Mouse (Mus musculus) spleen, adult 2 months (tissue): ENCODE data around the gene Nav2. TPM values are rescaled to one million over a fixed set of nuclear protein-coding genes. Genes with fewer than 3 reads are reported as not detected.

Source experiments
- DNase-seq, 2 experiments: peaks; one replicate each; pipeline versions ENCODE4 v3.0.0 to v3.0.0-alpha.2; 2012 to 2021; ENCODE audit warnings: low spot score in 2 of 2, low read depth in 1 of 2
- H3K27ac ChIP-seq: fragments of 200-500 bp; 2 replicates; pipeline ENCODE4 v1.5.1; 2012; ENCODE audit warnings: low read length, inconsistent platforms; ENCODE audit not compliant: insufficient read depth
- H3K27me3 ChIP-seq: fragments of 200-500 bp; 2 replicates; pipeline ENCODE4 v1.6.1; 2012; ENCODE audit warnings: mild to moderate bottlenecking, moderate library complexity, low read length, inconsistent platforms; ENCODE audit not compliant: control insufficient read depth, insufficient read depth
- H3K36me3 ChIP-seq: fragments of 200-500 bp; 2 replicates; pipeline ENCODE4 v1.6.1; 2012; ENCODE audit warnings: mild to moderate bottlenecking, low read length, inconsistent platforms; ENCODE audit not compliant: control insufficient read depth, insufficient read depth
- H3K4me1 ChIP-seq: fragments of 200-500 bp; 2 replicates; pipeline ENCODE4 v1.6.1; 2011; ENCODE audit warnings: inconsistent platforms; ENCODE audit not compliant: control insufficient read depth, insufficient read depth, insufficient read length
- H3K4me3 ChIP-seq: fragments of 200-500 bp; 2 replicates; pipeline ENCODE4 v1.5.1; 2011; ENCODE audit warnings: mild to moderate bottlenecking, inconsistent platforms; ENCODE audit not compliant: insufficient read depth, insufficient read length; ENCODE audit errors: extremely low read depth
- CTCF ChIP-seq: fragments of 200-500 bp; IDR thresholded peaks from 2 replicates; pipeline ENCODE4 v1.5.1; 2011; ENCODE audit warnings: mild to moderate bottlenecking, inconsistent platforms; ENCODE audit not compliant: insufficient read depth, insufficient read length, insufficient replicate concordance; ENCODE audit errors: extremely low read depth
- POLR2A ChIP-seq: fragments of 200-500 bp; IDR thresholded peaks from 2 replicates; pipeline ENCODE4 v1.6.1; 2011; ENCODE audit warnings: low read depth, low read length, inconsistent platforms
- WGBS: fragments of 180-500 bp; shearing (Covaris S2); methylation state at CpG from one replicate; pipeline ENCODE4 v1.1.7; 2018; 5-methylcytosine and 5-hydroxymethylcytosine counted together
- polyA plus RNA-seq: library from polyadenylated mRNA; depleted of rRNA; stranded (reverse); fragments of >200 nt; gene quantifications from 2 replicates; pipeline ENCODE4 v1.2.3, GENCODE M21; 2012

The Nav2 gene
- polyA plus RNA-seq, 1 experiment = 3.5 TPM

DNA sequence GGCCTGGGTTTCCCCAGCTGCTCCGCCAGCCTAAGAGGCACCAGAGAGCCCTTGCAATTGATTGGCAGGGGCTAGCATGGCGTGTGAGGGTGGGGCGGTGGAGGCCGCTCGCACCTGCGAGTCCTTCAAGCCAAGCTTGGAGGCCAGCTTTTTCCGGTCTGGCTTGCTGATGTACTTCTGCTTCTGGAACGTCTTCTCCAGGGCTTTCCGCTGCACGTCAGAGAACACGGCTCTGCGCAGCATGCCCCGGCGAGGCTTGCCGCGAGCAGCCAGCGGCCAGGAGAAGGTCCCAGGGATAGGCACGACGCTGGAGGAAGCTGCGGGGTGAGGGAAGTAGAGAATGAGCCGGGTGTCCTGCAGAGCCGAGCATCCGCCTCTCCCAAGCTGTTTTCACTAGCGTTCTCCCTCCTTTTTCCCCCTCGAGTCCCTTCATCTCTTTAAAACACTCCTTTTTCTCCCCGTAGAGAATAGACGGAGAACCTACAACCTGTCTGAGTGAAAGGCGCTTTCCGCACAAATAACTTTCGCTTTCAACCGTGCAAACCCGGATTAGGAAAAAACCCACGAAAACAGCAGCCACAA lies 725.0 kb downstream of the Nav2 start:
- under 1% methylated on average over 33 of the region's 33 CpGs for WGBS
- peaks cover 27% of the 10 kb centered on the region for H3K27me3 ChIP-seq
- H3K27ac ChIP-seq = no peak overlapping the region
- H3K4me3 ChIP-seq = peak overlapping the region; percentile 67
- peaks cover 14% of the 10 kb centered on the region for H3K4me1 ChIP-seq
- peak; percentile 23 to 26 for DNase-seq
- TF ChIP-seq POLR2A (no peak), CTCF (no peak)
- H3K36me3 ChIP-seq = no peaks in the 10 kb centered on the region

- H3K27me3 ChIP-seq = peaks cover 27% of the 10 kb centered on the region
- TF ChIP-seq CTCF (no peak), POLR2A (no peak)
Measured at GRCm38 (mm10) chr7:49634291-49635073, 726.0 kb downstream of the Nav2 start.

DNA sequence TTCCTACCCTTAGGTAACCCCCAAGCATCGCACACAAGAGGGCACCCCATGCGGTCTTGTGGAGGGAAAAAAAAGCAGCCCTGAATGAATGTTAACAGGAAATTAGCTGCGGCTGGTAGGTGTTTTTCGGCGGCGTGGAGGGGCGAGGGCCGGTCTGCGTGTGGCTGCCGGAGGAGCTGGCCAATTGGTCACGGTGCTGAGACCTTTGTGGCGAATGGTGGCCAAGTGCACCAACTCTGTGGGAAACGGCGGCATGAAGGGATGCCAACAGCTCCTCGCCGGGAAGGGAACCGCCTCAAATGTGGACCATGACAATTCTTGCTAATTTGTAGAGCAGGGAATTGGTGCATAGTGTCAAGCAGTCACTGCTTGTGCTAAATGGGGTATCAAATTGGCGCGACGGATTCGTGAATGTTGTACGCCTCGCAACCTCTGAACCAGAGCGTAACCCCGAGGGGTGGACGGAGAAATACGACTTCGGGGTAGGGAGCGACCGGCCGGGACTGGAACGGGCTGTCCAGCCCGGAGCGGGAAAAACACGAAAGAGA lies 726.6 kb downstream of the Nav2 start:
- TF ChIP-seq CTCF (no peak), POLR2A (no peak)
- Histone ChIP-seq H3K4me3 (no peak overlapping the region), H3K27ac (no peak overlapping the region), H3K36me3 (no peaks in the 10 kb centered on the region), H3K4me1 (peaks cover 14% of the 10 kb centered on the region), H3K27me3 (peaks cover 27% of the 10 kb centered on the region)
- 5% methylated on average over 35 of the region's 35 CpGs for WGBS
- no peak for DNase-seq

More at GRCm38 (mm10) chr7:49634291-49635073, 726.0 kb downstream of the Nav2 start:
- Histone ChIP-seq H3K27ac (no peak overlapping the region), H3K36me3 (no peaks in the 10 kb centered on the region), H3K4me1 (peaks cover 14% of the 10 kb centered on the region), H3K4me3 (peak overlapping the region; percentile 67)
- WGBS = 1% methylated on average over 26 of the region's 26 CpGs
- DNase-seq = no peak

DNA sequence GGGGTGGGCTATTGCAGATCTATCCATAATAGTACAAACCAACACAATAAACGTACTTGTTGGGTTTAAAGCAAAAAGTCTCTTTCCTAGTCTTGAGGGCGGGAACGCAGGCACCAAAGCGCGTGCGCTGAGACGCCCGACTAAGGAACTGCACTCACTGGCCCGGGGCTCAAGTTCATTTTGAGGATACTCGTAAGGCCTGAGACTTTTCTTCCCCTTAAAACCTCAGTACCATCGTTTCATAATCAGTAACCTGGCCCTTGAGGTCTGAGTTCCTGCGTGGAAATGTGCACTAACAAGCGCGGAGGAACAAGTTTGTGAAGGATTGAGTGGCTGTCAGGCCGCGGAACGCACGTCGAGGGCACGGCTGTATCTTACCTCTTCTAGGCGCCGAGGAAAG lies 727.5 kb downstream of the Nav2 start:
- no peak overlapping the region for H3K4me3 ChIP-seq
- peaks cover 14% of the 10 kb centered on the region for H3K4me1 ChIP-seq
- H3K27me3 ChIP-seq = peaks cover 27% of the 10 kb centered on the region
- no peak for DNase-seq
- WGBS = 3% methylated on average over 22 of the region's 22 CpGs
- H3K27ac ChIP-seq = no peak overlapping the region
- H3K36me3 ChIP-seq = no peaks in the 10 kb centered on the region
- no peak for TF ChIP-seq POLR2A
- TF ChIP-seq CTCF = no peak

DNA sequence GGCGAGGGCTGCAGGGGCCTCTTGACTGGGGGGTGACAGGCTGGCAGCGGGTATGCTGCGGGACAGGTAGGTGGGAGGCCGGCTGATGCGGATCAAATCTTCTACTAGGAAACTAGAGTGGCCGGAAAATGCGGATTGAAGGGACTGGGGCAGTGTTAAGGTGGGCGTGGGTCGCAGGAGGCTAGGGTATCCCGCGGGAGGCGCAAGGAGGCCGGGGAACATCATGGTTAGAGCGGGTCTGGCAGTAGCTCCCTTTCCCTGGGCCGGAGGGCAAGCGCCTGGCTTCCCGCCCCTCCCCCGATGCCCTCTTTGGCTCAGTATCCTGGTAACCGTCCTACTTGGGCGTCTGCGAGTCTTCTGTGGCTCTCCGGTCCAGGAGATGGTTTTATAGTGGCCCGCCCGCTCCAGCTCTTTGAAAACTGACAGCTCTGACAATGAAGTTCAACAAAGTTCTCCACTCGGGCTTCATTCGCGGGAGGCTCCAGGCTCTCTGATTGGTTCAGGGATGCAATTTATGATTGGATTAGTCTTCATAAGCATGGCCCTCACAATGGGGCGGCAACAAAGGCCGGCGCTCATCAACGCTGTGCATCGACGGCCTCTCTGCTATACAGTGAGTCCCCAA lies 728.1 kb downstream of the Nav2 start, which contains the start of gene Dbx1:
Gene Dbx1, minus strand, starts transcription at position 359 of the 625 bp plus-strand sequence.
- WGBS = 14% methylated on average over 32 of the region's 33 CpGs
- Histone ChIP-seq H3K4me1 (peaks cover 14% of the 10 kb centered on the region), H3K27me3 (peaks cover 27% of the 10 kb centered on the region)

GRCm38 (mm10) chr7:49637281-49637680 lies 728.8 kb downstream of the Nav2 start:
- Histone ChIP-seq H3K27ac (no peak overlapping the region), H3K4me1 (peaks cover 14% of the 10 kb centered on the region), H3K27me3 (peaks cover 27% of the 10 kb centered on the region), H3K36me3 (no peaks in the 10 kb centered on the region), H3K4me3 (no peak overlapping the region)
- TF ChIP-seq POLR2A (no peak), CTCF (no peak)
- 13% methylated on average over 9 of the region's 9 CpGs for WGBS
- no peak for DNase-seq

More for the DNA sequence above, 728.1 kb downstream of the Nav2 start, which contains the start of gene Dbx1:
- TF ChIP-seq CTCF = no peak
- TF ChIP-seq POLR2A = no peak
- Histone ChIP-seq H3K36me3 (no peaks in the 10 kb centered on the region), H3K27ac (no peak within 1 kb of the TSS), H3K4me3 (no peak within 1 kb of the TSS)
- DNase-seq = no peak
